In genomic region chr11:44608646-44609045, GRCm38 (mm10) we compare ENCODE assay signal across 16 mouse cellular contexts.
"Had no signal": no experiment of that assay in that cellular context is flagged by ENCODE, and none has a peak within 500 bp of the region (broad histone marks: within the 10 kb centered on the region; RNA-seq: fewer than 3 reads in every experiment).

No protein-coding gene starts in this region.

- H3K27ac ChIP-seq: neural tube, embryonic 13.5 days; neural tube, embryonic 15.5 days; stomach, embryonic 15.5 days; stomach, postnatal 0 days had no signal

- H3K4me3 ChIP-seq: neural tube, embryonic 13.5 days; neural tube, embryonic 15.5 days; stomach, embryonic 15.5 days had no signal

- DNase-seq: retina, postnatal 1 day; right cerebral cortex, adult 18-20 months; right cerebral cortex, postnatal 14 days; right cerebral cortex, postnatal 25 days; right cerebral cortex, postnatal 4 days; spleen, adult 18-20 months; thymus, adult 18-20 months; thymus, adult 2 months; thymus, postnatal 14 days; thymus, postnatal 25 days; thymus, postnatal 36 days; thymus, postnatal 4 days had no signal

- H3K9me3 ChIP-seq: neural tube, embryonic 13.5 days; neural tube, embryonic 15.5 days; stomach, embryonic 15.5 days had no signal

- H3K36me3 ChIP-seq: neural tube, embryonic 13.5 days; neural tube, embryonic 15.5 days; stomach, embryonic 15.5 days had no signal

- H3K27me3 ChIP-seq: neural tube, embryonic 13.5 days; neural tube, embryonic 15.5 days had no signal

- H3K4me2 ChIP-seq: neural tube, embryonic 13.5 days; neural tube, embryonic 15.5 days; stomach, embryonic 15.5 days had no signal

- H3K9ac ChIP-seq: neural tube, embryonic 13.5 days; neural tube, embryonic 15.5 days; stomach, embryonic 15.5 days had no signal
